In genomic region chr4:43509109-43509508, GRCm38 (mm10) we compare ENCODE assay signal across 9 mouse cellular contexts. TPM values are rescaled to one million over a fixed set of nuclear protein-coding genes. Genes with fewer than 3 reads are reported as not detected.
DNase-seq lines count a peak whose midpoint lies in the region; ATAC-seq and TF ChIP-seq lines count a peak whose summit lies in the region.
"Had no signal": no experiment of that assay in that cellular context is flagged by ENCODE, and none has a peak within 500 bp of the region (broad histone marks: within the 10 kb centered on the region; RNA-seq: fewer than 3 reads in every experiment).

No protein-coding gene starts in this region.

- intact Hi-C loops in gastrocnemius, adult 2 months (cut with DNase I) = no loop called here

- 7% methylated on average over 9 of the region's 9 CpGs for WGBS in forebrain, embryonic 14.5 days
- 20% methylated on average over 9 of the region's 9 CpGs for WGBS in liver, embryonic 15.5 days (ENCODE audit: insufficient replicate concordance)

- TF ChIP-seq CTCF in gastrocnemius, adult 2 months (IDR thresholded peaks at IDR 0.05) = no peak

- no peaks in the 10 kb centered on the region for H3K36me3 ChIP-seq in forebrain, embryonic 14.5 days (ENCODE audit: control insufficient read depth, insufficient read depth, low read length)
- no peaks in the 10 kb centered on the region for H3K36me3 ChIP-seq in liver, embryonic 15.5 days (replicated peaks)

- peaks cover 15% of the 10 kb centered on the region for H3K4me1 ChIP-seq in forebrain, embryonic 14.5 days (ENCODE audit: control insufficient read depth, insufficient read depth, low read length)
- peaks cover 24% of the 10 kb centered on the region for H3K4me1 ChIP-seq in liver, embryonic 15.5 days (replicated peaks)

- no peaks in the 10 kb centered on the region for H3K9me3 ChIP-seq in forebrain, embryonic 14.5 days (replicated peaks; ENCODE audit: control insufficient read depth, low read length)
- no peaks in the 10 kb centered on the region for H3K9me3 ChIP-seq in liver, embryonic 15.5 days (replicated peaks)

- no peak for DNase-seq in gastrocnemius, adult 2 months
- no peak for DNase-seq in gastrocnemius, adult 8-10 months (ENCODE audit: low spot score in 2 of 2)
- DNase-seq in 416B (ENCODE audit: low read depth) = peak; percentile 73
- no peak for DNase-seq in forebrain, embryonic 14.5 days (ENCODE audit: low spot score)
- DNase-seq in urinary bladder, adult 18-20 months (ENCODE audit: low spot score in 2 of 2) = no peak
- DNase-seq in urinary bladder, postnatal 10 days (ENCODE audit: low spot score) = no peak
- no peak for DNase-seq in cerebellum, adult 8-10 months

- peak overlapping the region; percentile 46 for H3K4me2 ChIP-seq in forebrain, embryonic 14.5 days (ENCODE audit: low read length)
- peak overlapping the region; percentile 80 for H3K4me2 ChIP-seq in liver, embryonic 15.5 days

- H3K27ac ChIP-seq in gastrocnemius, adult 2 months = no peak overlapping the region
- no peak overlapping the region for H3K27ac ChIP-seq in forebrain, embryonic 14.5 days (ENCODE audit: low read depth, low read length)
- H3K27ac ChIP-seq in liver, embryonic 15.5 days (replicated peaks) = 0 out of 2 replicates have a peak overlapping the region, but pooled peaks have one; percentile 8

- H3K9ac ChIP-seq in forebrain, embryonic 14.5 days (ENCODE audit: low read length) = no peak overlapping the region
- H3K9ac ChIP-seq in liver, embryonic 15.5 days = no peak overlapping the region

- peaks cover 9% of the 10 kb centered on the region for H3K27me3 ChIP-seq in forebrain, embryonic 14.5 days (replicated peaks; ENCODE audit: control insufficient read depth, insufficient read depth, low read length)
- H3K27me3 ChIP-seq in liver, embryonic 15.5 days = peaks cover 24% of the 10 kb centered on the region; the same call in 1 of the 2 replicates

- ATAC-seq in forebrain, embryonic 14.5 days = no peak
- ATAC-seq in liver, embryonic 15.5 days (ENCODE audit: insufficient read depth) = no peak

- H3K4me3 ChIP-seq in gastrocnemius, adult 2 months = peak overlapping the region; percentile 61
- 0 out of 2 replicates have a peak overlapping the region, but pooled peaks have one; percentile 18 for H3K4me3 ChIP-seq in forebrain, embryonic 14.5 days (ENCODE audit: low read depth, low read length)
- peak overlapping the region; percentile 56 for H3K4me3 ChIP-seq in liver, embryonic 15.5 days (replicated peaks)

RNA-seq across cellular contexts. Expression of gene Car9, which starts 2.3 kb away (rescaled TPM):
- 1 to 10 TPM; 3.7 to 4.8 TPM for total RNA-seq in gastrocnemius, adult 2 months (2021)
- 1 to 10 TPM; 3.2 to 8.8 (median 3.8) TPM for total RNA-seq in gastrocnemius, adult 8-10 months (2022)
- 0.22 TPM in 1 of 2 replicates, not detected in the other for polyA plus RNA-seq in forebrain, embryonic 14.5 days (2014; fragmentation: Nextera tagmentation; extraction: Ambion mirVana)
- 1.3 and 1.9 TPM in 2 replicates for polyA plus RNA-seq in liver, embryonic 15.5 days (2015; fragmentation: Nextera tagmentation; extraction: Ambion mirVana)

RNA-seq across cellular contexts. Expression of gene Arhgef39, which starts 9.6 kb away (rescaled TPM):
- not detected for total RNA-seq in gastrocnemius, adult 2 months (2021)
- not detected for total RNA-seq in gastrocnemius, adult 8-10 months (2022)
- polyA plus RNA-seq in forebrain, embryonic 14.5 days (2014; fragmentation: Nextera tagmentation; extraction: Ambion mirVana) = 14.0 and 15.9 TPM in 2 replicates
- 34.5 and 38.2 TPM in 2 replicates for polyA plus RNA-seq in liver, embryonic 15.5 days (2015; fragmentation: Nextera tagmentation; extraction: Ambion mirVana)

RNA-seq across cellular contexts. Expression of gene Tpm2, which starts 14.5 kb away (rescaled TPM):
- over 10,000 TPM in 1 of 2 experiments, 1,000 to 10,000 TPM in 1; 4,293 to 10,756 TPM for total RNA-seq in gastrocnemius, adult 2 months (2021)
- 1,000 to 10,000 TPM; 3,728 to 5,173 (median 4,676) TPM for total RNA-seq in gastrocnemius, adult 8-10 months (2022)
- polyA plus RNA-seq in forebrain, embryonic 14.5 days (2014; fragmentation: Nextera tagmentation; extraction: Ambion mirVana) = 10.7 and 13.4 TPM in 2 replicates
- polyA plus RNA-seq in liver, embryonic 15.5 days (2015; fragmentation: Nextera tagmentation; extraction: Ambion mirVana) = 34.1 and 47.4 TPM in 2 replicates
- polyA plus RNA-seq: inflammation-experienced regulatory T-cells, adult 6 months had no signal

RNA-seq across cellular contexts. Expression of gene Ccdc107, which starts 16.4 kb away (rescaled TPM):
- total RNA-seq in gastrocnemius, adult 2 months (2021) = 10 to 100 TPM; 26.3 to 27.8 TPM
- total RNA-seq in gastrocnemius, adult 8-10 months (2022) = 10 to 100 TPM; 19.2 to 34.9 (median 25.5) TPM
- 68.7 and 69.1 TPM in 2 replicates for polyA plus RNA-seq in forebrain, embryonic 14.5 days (2014; fragmentation: Nextera tagmentation; extraction: Ambion mirVana)
- 33.5 and 34.2 TPM in 2 replicates for polyA plus RNA-seq in liver, embryonic 15.5 days (2015; fragmentation: Nextera tagmentation; extraction: Ambion mirVana)

RNA-seq across cellular contexts. Expression of gene Sit1, which starts 25.6 kb away (rescaled TPM):
- not detected for total RNA-seq in gastrocnemius, adult 2 months (2021)
- total RNA-seq in gastrocnemius, adult 8-10 months (2022) = not detected
- not detected in 2 replicates for polyA plus RNA-seq in forebrain, embryonic 14.5 days (2014; fragmentation: Nextera tagmentation; extraction: Ambion mirVana)
- 0.07 and 0.18 TPM in 2 replicates for polyA plus RNA-seq in liver, embryonic 15.5 days (2015; fragmentation: Nextera tagmentation; extraction: Ambion mirVana)
